Mouse (Mus musculus) frontal cortex, postnatal 36 days (tissue): ENCODE measurements around the gene Wipf2.
"Not testable (repeated sequence)": the region's sequence is repeated elsewhere in the genome, so short reads cannot be mapped to it uniquely, and the experiment has no call there.

ENCODE experiments used
- DNase-seq, 2 experiments: peaks; one replicate each; pipeline ENCODE4 v3.0.0; 2022; ENCODE audit warnings: low spot score in 2 of 2

The Wipf2 gene

GRCm38 (mm10) chr11:98931513-98932292 lies 68.3 kb downstream of the Wipf2 start:
- DNase-seq = no peak

- no peak for DNase-seq
These were observed 69.1 kb downstream of the Wipf2 start for GRCm38 (mm10) chr11:98932293-98933091.

DNA sequence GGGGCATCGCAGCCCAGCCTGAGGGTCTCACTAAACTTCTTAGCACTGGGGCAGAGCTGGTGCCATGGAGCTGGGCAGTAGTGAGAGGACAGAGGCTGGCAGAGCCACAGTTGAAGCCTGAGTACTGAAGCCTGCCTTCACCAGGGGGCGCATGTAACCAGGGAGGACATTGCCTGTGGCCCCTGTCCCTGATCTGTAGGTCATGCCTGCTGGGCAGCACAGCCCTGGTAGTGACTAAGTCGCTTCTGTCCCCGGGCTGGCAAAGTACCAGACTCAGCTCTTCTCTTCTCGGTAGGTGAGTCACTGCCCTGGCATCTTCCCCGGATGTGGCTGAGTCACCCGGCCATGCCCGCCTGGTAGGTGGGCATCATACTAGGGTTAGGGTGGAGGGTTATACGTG lies 69.7 kb downstream of the Wipf2 start:
- DNase-seq = peak in 1 of 2 experiments; percentile 70

DNA sequence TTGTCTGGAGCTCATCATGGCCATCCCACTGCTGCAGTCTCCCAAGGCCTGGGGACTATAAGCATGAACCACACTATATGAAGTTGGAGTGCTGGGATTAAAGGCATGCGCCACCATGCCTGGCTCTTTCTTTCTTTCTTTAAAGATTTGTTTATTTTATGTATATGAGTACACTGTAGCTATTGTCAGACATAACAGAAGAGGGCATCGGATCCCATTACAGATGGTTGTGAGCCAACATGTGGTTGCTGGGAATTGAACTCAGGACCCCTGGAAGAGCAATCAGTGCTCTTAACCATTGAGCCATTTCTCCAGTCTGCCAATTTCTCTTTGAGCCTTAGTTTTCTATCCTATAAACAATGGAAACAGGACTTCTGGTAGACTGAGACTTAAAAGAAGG lies 70.4 kb downstream of the Wipf2 start:
- DNase-seq = not testable (repeated sequence)

DNA sequence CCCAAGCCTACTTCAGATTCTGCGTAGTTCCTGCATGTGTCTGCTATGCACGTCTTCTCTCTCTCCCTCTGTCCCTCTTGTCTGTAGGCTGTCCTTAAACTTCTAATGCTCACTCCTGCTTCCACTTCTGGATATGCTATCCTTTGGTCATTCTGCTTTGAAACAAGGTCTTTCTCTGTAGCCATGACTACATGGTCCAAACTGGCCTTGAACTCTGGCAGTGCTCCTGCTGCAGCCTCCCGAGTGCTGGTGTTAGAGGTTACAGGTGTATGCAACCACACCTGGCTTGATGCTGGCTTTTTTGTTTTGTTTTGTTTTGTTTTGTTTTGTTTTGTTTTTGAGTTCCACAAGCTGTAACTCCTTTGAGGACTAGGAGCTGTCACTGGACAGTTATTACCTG lies 70.9 kb downstream of the Wipf2 start:
- DNase-seq = no peak

DNA sequence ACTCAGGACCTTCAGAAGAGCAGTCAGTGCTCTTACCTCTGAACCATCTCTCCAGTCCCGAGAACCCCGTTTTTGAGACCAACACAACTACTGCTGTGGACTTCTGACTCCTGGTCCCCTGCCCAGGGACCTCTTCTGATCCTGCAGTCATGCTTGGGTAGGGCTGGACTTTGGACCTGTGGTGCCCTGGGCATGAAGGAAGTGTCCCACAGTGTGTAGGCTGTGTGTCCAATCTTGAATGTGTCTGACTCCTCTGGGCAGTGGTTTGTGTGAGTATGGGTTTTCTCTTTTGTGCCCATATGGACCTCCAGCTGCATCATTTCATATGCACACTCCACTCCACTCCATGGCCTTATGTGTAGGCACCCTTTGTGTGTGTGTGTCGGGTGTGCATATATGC lies 71.7 kb downstream of the Wipf2 start:
- DNase-seq = no peak

DNA sequence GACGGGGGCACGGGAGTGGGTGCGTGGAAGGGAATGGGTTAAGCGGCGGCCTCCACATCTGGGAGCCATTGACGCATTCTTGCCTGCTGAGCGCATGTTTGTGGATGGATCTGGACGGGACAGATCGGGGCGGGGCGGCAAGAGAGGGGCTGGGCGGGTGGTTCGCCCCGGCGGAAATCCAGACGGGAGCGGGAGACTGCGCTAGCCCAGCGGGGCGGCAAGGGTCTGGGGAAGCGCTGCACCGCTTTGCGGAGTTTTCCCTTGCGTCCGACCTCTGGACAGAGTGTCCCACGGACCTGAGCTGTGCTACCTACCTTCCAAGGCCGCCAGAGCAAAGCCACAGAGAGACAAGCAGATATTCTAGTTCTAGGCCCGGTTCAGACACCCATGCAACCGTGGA lies 72.7 kb downstream of the Wipf2 start:
- no peak for DNase-seq

DNA sequence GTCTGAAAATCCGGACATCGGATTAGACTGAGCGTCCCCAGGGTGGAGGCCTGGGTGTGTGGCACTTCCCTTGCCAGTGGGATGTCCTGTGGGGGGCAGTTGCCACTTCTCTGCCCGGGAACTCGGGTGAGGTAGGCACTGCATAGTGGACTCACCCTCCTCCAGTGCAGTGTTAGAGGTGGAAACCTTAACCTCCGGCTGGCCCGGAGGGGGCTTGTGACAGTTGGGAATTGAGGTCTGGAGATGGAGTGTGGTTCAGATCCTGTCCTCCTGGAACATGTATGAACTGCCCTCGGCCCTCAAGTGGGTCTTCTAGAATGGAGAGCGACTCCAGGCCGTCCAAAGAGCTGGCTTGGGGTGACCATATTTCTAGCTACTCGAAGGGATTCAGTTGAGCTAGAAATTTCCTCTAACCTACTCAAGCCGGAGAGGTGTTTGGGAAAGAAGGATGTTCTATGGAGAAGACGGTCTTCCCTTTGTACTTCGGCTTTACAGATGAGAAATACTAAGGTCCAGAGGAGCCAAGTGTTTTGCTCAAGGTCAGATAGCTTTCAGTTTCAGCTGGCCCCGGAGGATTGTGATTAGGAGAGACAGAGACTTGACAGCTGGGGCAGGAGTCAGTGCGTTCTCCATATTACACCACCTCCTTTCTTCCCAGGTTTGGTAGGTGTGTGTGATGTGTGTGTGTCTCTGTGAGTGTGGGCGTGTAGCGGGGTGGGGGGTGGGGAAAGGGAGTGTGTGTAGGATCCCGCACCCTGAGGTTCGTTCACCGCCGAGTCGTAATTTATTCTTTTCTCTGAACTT lies 73.4 kb downstream of the Wipf2 start:
- DNase-seq = no peak

DNA sequence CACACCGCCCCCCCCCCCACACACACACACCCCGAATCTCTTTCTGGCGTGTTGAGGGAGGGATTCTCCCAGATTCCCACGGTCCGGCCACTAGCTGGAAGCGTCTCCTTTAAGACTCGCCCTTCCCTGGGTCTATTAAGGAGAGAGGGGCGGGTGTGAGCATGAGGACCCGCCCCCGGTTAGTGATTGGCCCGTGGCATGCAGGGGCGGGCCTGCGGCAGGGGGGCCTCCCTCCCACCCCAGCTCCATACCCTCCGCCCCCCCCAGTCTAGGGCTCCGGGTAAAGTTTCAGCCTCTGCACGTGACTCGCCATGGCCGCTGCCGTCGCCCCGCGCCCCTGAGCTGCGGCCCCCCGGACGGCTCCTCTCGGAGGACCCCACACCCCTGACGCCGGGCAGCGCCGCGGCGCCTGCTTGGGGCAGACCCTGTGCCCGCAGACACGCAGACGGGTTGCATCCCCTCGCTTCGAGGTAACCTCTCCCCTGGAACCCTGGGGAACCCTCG lies 74.0 kb downstream of the Wipf2 start:
- peak in 1 of 2 experiments; percentile 59 for DNase-seq

- no peak for DNase-seq
These were observed 74.7 kb downstream of the Wipf2 start for GRCm38 (mm10) chr11:98937914-98938694.

DNA sequence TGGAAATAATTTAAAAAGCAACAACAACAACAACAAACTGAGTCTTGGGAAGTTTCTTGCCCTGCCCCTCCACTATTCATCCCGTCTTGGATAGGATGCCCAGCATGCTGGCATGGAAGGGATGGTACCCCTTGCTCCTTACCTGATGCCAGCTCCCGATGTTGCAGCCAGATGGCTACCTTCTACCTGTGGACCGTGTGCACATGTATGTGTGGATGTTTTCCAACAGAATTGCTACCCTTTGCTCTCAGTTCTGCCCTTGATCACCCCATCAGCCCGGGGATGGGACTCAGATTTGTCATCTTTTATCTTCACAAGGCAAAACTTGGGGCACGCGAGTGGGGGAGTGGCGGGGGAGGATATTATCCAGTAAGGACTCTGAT lies 75.3 kb downstream of the Wipf2 start:
- DNase-seq = no peak

- DNase-seq = no peak
These were observed 75.9 kb downstream of the Wipf2 start for GRCm38 (mm10) chr11:98939084-98939952.

GRCm38 (mm10) chr11:98939953-98940641 lies 76.7 kb downstream of the Wipf2 start:
- peak; percentile 74 to 76 for DNase-seq

GRCm38 (mm10) chr11:98940776-98941175 lies 77.3 kb downstream of the Wipf2 start:
- DNase-seq = no peak

GRCm38 (mm10) chr11:98941341-98941825 lies 77.9 kb downstream of the Wipf2 start:
- peak in 1 of 2 experiments; percentile 64 for DNase-seq

- DNase-seq = no peak
These were observed 78.5 kb downstream of the Wipf2 start for GRCm38 (mm10) chr11:98941826-98942550.

- DNase-seq = no peak
These were observed 79.1 kb downstream of the Wipf2 start for GRCm38 (mm10) chr11:98942555-98942922.

- no peak for DNase-seq
These were observed 79.6 kb downstream of the Wipf2 start for GRCm38 (mm10) chr11:98942923-98943641.
